Mouse (Mus musculus) forebrain, embryonic 16.5 days (tissue): ENCODE measurements around the gene Gm4301. TPM values are rescaled to one million over a fixed set of nuclear protein-coding genes. Genes with fewer than 3 reads are reported as not detected.
"Not testable (repeated sequence)": the region's sequence is repeated elsewhere in the genome, so short reads cannot be mapped to it uniquely, and the experiment has no call there.

ENCODE experiments used
- ATAC-seq: fragments of 200-750 bp; cut with Nextera tagmentation; 2 replicates; pipeline ENCODE4 v1.8.0; 2017; ENCODE audit warnings: mild to moderate bottlenecking, moderate library complexity
- H3K27ac ChIP-seq: fragments of 300-500 bp; sonication (generic); 2 replicates; pipeline ENCODE4 v1.5.1; 2014; ENCODE audit warnings: low read length, control low read depth
- H3K27me3 ChIP-seq: fragments of 300-500 bp; sonication (generic); replicated peaks from 2 replicates; pipeline ENCODE4 v1.6.1; 2014; ENCODE audit warnings: low read length; ENCODE audit not compliant: control insufficient read depth, insufficient read depth
- H3K36me3 ChIP-seq: fragments of 300-500 bp; sonication (generic); 2 replicates; pipeline ENCODE4 v1.6.1; 2014; ENCODE audit not compliant: control insufficient read depth, insufficient read depth
- H3K4me1 ChIP-seq: fragments of 300-500 bp; sonication (generic); replicated peaks from 2 replicates; pipeline ENCODE4 v1.6.1; 2014; ENCODE audit warnings: low read length; ENCODE audit not compliant: control insufficient read depth, insufficient read depth
- H3K4me2 ChIP-seq: fragments of 300-500 bp; sonication (generic); 2 replicates; pipeline ENCODE4 v1.6.1; 2014; ENCODE audit warnings: mild to moderate bottlenecking, low read length, control low read depth
- H3K4me3 ChIP-seq: fragments of 300-500 bp; sonication (generic); replicated peaks from 2 replicates; pipeline ENCODE4 v1.5.1; 2014; ENCODE audit warnings: mild to moderate bottlenecking, low read length, control low read depth
- H3K9ac ChIP-seq: fragments of 300-500 bp; sonication (generic); replicated peaks from 2 replicates; pipeline ENCODE4 v1.6.1; 2014; ENCODE audit warnings: low read depth, low read length, control low read depth
- H3K9me3 ChIP-seq: fragments of 300-500 bp; sonication (generic); 2 replicates; pipeline ENCODE4 v1.6.1; 2016; ENCODE audit warnings: low read length; ENCODE audit not compliant: control insufficient read depth
- WGBS: fragments of 180-500 bp; shearing (Covaris S2); extraction: QIAGEN DNeasy Blood & Tissue Kit; methylation state at CpG from one replicate; pipeline ENCODE4 v1.1.7; 2014; 5-methylcytosine and 5-hydroxymethylcytosine counted together
- polyA plus RNA-seq: library from polyadenylated mRNA; unstranded; fragments of >200 nt; fragmentation: Nextera tagmentation; extraction: Ambion mirVana; gene quantifications from 2 replicates; pipeline ENCODE4 v1.2.1, GENCODE M21; 2015

Gene Gm4301
- not detected in 2 replicates for polyA plus RNA-seq

- H3K4me1 ChIP-seq, ATAC-seq: not testable (repeated sequence)
- no CpG with 5 or more reads among the region's 2 CpGs for WGBS
Measured at GRCm38 (mm10) chr10:100335376-100335775, at the start of gene Gm4301. Gene Gm4301, plus strand, starts transcription at chr10:100335676.

GRCm38 (mm10) chr10:100296105-100296504, 39.4 kb upstream of the Gm4301 start:
- Histone ChIP-seq H3K36me3 (no peaks in the 10 kb centered on the region), H3K9me3 (no peaks in the 10 kb centered on the region), H3K9ac (no peak overlapping the region), H3K4me3 (no peak overlapping the region), H3K27me3 (no peaks in the 10 kb centered on the region), H3K27ac (no peak overlapping the region), H3K4me1 (no peaks in the 10 kb centered on the region), H3K4me2 (no peak overlapping the region)
- WGBS, result 76% methylated on average over 2 of the region's 2 CpGs
- no peak for ATAC-seq

More at GRCm38 (mm10) chr10:100335376-100335775, at the start of gene Gm4301:
- H3K27me3 ChIP-seq, H3K27ac ChIP-seq, H3K36me3 ChIP-seq, H3K4me2 ChIP-seq, H3K9ac ChIP-seq, H3K9me3 ChIP-seq, H3K4me3 ChIP-seq: not testable (repeated sequence)

GRCm38 (mm10) chr10:100300106-100300505, 35.4 kb upstream of the Gm4301 start:
- not testable (repeated sequence) for H3K4me1 ChIP-seq, H3K9me3 ChIP-seq, H3K27ac ChIP-seq, H3K4me3 ChIP-seq, ATAC-seq, H3K4me2 ChIP-seq, H3K27me3 ChIP-seq, H3K9ac ChIP-seq, H3K36me3 ChIP-seq

- not testable (repeated sequence) for H3K36me3 ChIP-seq, H3K4me2 ChIP-seq, ATAC-seq, H3K9me3 ChIP-seq, H3K4me1 ChIP-seq, H3K4me3 ChIP-seq, H3K27me3 ChIP-seq, H3K9ac ChIP-seq, H3K27ac ChIP-seq
- WGBS, result no CpG with 5 or more reads among the region's 3 CpGs
Measured at GRCm38 (mm10) chr10:100340536-100340935, 5.1 kb downstream of the Gm4301 start, which contains the start of gene Gm4302. Gene Gm4302, plus strand, starts transcription at chr10:100340836.

GRCm38 (mm10) chr10:100345672-100346071, 10.2 kb downstream of the Gm4301 start, which contains the start of gene Gm4303:
Gene Gm4303, plus strand, starts transcription at chr10:100345972.
- ATAC-seq, H3K36me3 ChIP-seq, H3K9me3 ChIP-seq, H3K4me2 ChIP-seq, H3K27me3 ChIP-seq, H3K4me3 ChIP-seq, H3K27ac ChIP-seq, H3K4me1 ChIP-seq, H3K9ac ChIP-seq: not testable (repeated sequence)
- no CpG with 5 or more reads among the region's 3 CpGs for WGBS

- WGBS, result no CpG with 5 or more reads among the region's 3 CpGs
- not testable (repeated sequence) for ATAC-seq
Measured at GRCm38 (mm10) chr10:100350793-100351192, 15.3 kb downstream of the Gm4301 start, which contains the start of gene Gm4305. Gene Gm4305, plus strand, starts transcription at chr10:100351093.

GRCm38 (mm10) chr10:100356841-100357240, 21.4 kb downstream of the Gm4301 start:
- not testable (repeated sequence) for H3K36me3 ChIP-seq, H3K27me3 ChIP-seq, H3K4me2 ChIP-seq, H3K4me1 ChIP-seq, H3K4me3 ChIP-seq, H3K27ac ChIP-seq, H3K9ac ChIP-seq, H3K9me3 ChIP-seq, ATAC-seq
- WGBS, result 77% methylated on average over 1 of the region's 2 CpGs

More at GRCm38 (mm10) chr10:100350793-100351192, 15.3 kb downstream of the Gm4301 start, which contains the start of gene Gm4305:
- H3K4me3 ChIP-seq, H3K36me3 ChIP-seq, H3K4me2 ChIP-seq, H3K9ac ChIP-seq, H3K4me1 ChIP-seq, H3K9me3 ChIP-seq, H3K27ac ChIP-seq, H3K27me3 ChIP-seq: not testable (repeated sequence)

GRCm38 (mm10) chr10:100361038-100361437, 25.6 kb downstream of the Gm4301 start, which contains the start of gene Gm4307:
Gene Gm4307, plus strand, starts transcription at chr10:100361338.
- not testable (repeated sequence) for H3K36me3 ChIP-seq, H3K4me2 ChIP-seq, H3K4me3 ChIP-seq, H3K4me1 ChIP-seq, H3K9me3 ChIP-seq, H3K9ac ChIP-seq, H3K27me3 ChIP-seq, H3K27ac ChIP-seq, ATAC-seq
- no CpG with 5 or more reads among the region's 3 CpGs for WGBS

- H3K27me3 ChIP-seq, H3K4me3 ChIP-seq, H3K9me3 ChIP-seq, H3K4me1 ChIP-seq, H3K36me3 ChIP-seq, H3K27ac ChIP-seq, ATAC-seq, H3K9ac ChIP-seq, H3K4me2 ChIP-seq: not testable (repeated sequence)
- WGBS, result no CpG with 5 or more reads among the region's 2 CpGs
Measured at GRCm38 (mm10) chr10:100382460-100382859, 47.0 kb downstream of the Gm4301 start, which contains the start of gene Gm4312. Gene Gm4312, minus strand, starts transcription at chr10:100382560.
